Comparison of ENCODE assay signal across 14 mouse cellular contexts in genomic region chr10:60879817-60880216, GRCm38 (mm10).
"Had no signal": no experiment of that assay in that cellular context is flagged by ENCODE, and none has a peak within 500 bp of the region (broad histone marks: within the 10 kb centered on the region; RNA-seq: fewer than 3 reads in every experiment).

No protein-coding gene starts in this region.

- DNase-seq: gastrocnemius, postnatal 14 days; gastrocnemius, postnatal 36 days; heart, adult 11 months; heart, adult 2 months; heart, postnatal 14 days; heart, postnatal 36 days; kidney, adult 11 months; kidney, adult 2 months; kidney, adult 9 months; kidney, postnatal 14 days; kidney, postnatal 36 days; layer of hippocampus, adult 9-11 months; liver; liver, embryonic 13.5 days had no signal
